ENCODE assay signal across 8 mouse cellular contexts in genomic region chr5:124184898-124185701, GRCm38 (mm10).
DNase-seq lines count a peak whose midpoint lies in the region; ATAC-seq lines count a peak whose summit lies in the region.

No protein-coding gene starts in this region.

- H3K9ac ChIP-seq in midbrain, embryonic 11.5 days (ENCODE audit: low read length), result peak overlapping the region; percentile 51

- no peaks in the 10 kb centered on the region for H3K36me3 ChIP-seq in midbrain, embryonic 11.5 days (ENCODE audit: control insufficient read depth, insufficient read depth, low read length)

- peak; percentile 64 to 69 for DNase-seq in cerebellum, postnatal 10 days
- no peak for DNase-seq in cerebellum, adult 18-20 months
- peak; percentile 60 to 68 for DNase-seq in right cerebral cortex, postnatal 10 days (ENCODE audit: low spot score in 2 of 2)
- no peak for DNase-seq in right cerebral cortex, postnatal 25 days
- peak; percentile 89 for DNase-seq in midbrain, embryonic 11.5 days (ENCODE audit: low spot score, missing footprints)
- DNase-seq in thymus, postnatal 4 days, result peak; percentile 66
- no peak for DNase-seq in MN1 (ENCODE audit: low spot score)
- no peak for DNase-seq in kidney, postnatal 10 days

- H3K4me3 ChIP-seq in midbrain, embryonic 11.5 days (ENCODE audit: low read depth, low read length), result peak overlapping the region; percentile 21

- H3K27me3 ChIP-seq in midbrain, embryonic 11.5 days (ENCODE audit: control insufficient read depth, insufficient read depth, low read length), result no peaks in the 10 kb centered on the region

- peaks cover 41% of the 10 kb centered on the region for H3K4me1 ChIP-seq in midbrain, embryonic 11.5 days (ENCODE audit: control insufficient read depth, insufficient read depth, low read length)

- peak overlapping the region; percentile 54 for H3K4me2 ChIP-seq in midbrain, embryonic 11.5 days

- no peaks in the 10 kb centered on the region for H3K9me3 ChIP-seq in midbrain, embryonic 11.5 days (ENCODE audit: control insufficient read depth, low read length)

- ATAC-seq in midbrain, embryonic 11.5 days (ENCODE audit: low FRiP score), result peak; percentile 36; the same call in 1 of the 2 replicates

- 11% methylated on average over 15 of the region's 15 CpGs for WGBS in midbrain, embryonic 11.5 days

- H3K27ac ChIP-seq in midbrain, embryonic 11.5 days (ENCODE audit: low read depth, low read length), result peak overlapping the region; percentile 42

Comparison
In these comparisons a context has a peak if more than half of its experiments do, and no peak if none do; other contexts are left out.
1. DNase-seq: peak in cerebellum, postnatal 10 days (2 of 2), right cerebral cortex, postnatal 10 days (2 of 2), midbrain, embryonic 11.5 days (single experiment) and thymus, postnatal 4 days (single experiment); none in cerebellum, adult 18-20 months (0 of 2), right cerebral cortex, postnatal 25 days (single experiment), MN1 (single experiment) and kidney, postnatal 10 days (single experiment).